Mouse (Mus musculus) urinary bladder, postnatal 14 days (tissue): Measurements from ENCODE around the gene Cd200.

Experiments used
- DNase-seq: peaks from one replicate; pipeline ENCODE4 v3.0.0; 2021; ENCODE audit warnings: low spot score

The Cd200 gene

DNA sequence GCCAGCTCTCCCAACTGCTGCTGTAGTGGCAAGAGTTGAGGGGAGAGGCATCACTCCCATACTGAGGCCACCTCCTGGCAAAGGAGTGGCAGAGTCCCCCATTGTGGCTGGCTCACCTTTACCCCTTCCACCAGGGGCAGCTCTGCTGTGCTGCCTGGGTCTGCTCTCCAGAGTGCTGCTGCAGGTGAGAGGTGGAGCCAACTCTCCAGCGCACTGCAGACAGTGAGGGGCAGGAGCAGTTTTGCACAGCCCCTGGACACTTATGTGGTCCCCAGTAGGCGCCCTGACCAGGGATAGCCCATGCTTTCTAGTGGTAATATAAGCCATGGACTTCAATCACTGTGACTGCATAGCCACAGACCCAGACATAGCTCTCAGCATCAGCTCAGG is 74.5 kb downstream of the Cd200 start:
- DNase-seq: no peak

DNA sequence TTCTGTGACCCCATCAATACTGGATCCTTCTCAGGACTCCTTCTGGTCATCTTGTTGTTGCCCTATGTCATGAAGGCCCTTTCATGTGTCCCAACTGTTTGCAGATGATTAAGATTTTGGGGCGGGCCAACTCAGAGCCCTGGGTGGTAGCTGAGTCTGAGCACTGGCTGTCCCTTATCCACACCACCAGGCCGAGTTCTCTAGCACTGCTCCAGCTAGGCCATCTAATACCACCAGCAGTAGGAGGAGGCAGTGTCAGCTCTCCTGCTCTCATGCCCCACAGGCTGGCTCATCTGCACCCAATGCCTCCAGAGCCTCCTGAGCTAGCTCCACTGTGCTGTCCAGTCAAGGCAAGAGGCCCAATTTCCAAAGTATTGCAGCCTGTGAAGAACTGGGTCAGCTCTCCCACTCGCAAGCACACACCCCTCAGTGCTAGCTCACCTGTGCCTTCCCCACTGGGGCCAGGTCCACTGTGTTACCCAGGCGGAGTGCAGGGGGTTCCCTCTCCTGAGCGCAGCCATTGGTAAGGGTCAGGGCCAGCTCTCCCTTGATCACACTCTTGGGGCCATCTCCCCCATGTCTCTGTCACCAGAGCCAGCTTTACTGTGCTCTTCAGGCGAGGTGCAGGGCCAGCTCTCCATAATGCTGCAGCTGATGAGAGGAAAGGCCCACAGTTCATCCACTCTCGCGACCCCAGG is 75.0 kb downstream of the Cd200 start:
- no peak for DNase-seq

DNA sequence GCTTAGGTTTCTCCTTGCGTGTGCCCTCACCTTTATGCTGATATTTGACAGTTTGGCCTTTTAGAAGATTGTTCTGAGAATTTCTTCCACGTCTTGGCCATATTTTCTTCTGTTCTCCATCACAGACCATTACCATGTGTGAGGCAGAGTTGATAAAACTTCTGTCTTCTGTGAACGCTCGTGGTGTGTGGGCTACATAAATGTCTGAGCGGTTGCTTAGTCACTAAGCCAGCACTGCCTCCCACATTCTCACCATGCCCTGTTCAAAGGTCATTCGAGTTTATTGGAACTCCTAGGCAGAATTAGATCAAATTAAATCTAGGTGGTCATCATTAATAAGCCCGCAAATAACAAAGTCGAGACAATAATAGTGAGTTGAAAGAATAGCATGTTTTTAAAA is 76.3 kb downstream of the Cd200 start:
- no peak for DNase-seq
